Mouse (Mus musculus) urinary bladder, postnatal 0 days (tissue): ENCODE measurements around the gene Lrsam1. TPM values are rescaled to one million over a fixed set of nuclear protein-coding genes. Genes with fewer than 3 reads are reported as not detected.

Experiments used
- polyA plus RNA-seq: library from polyadenylated mRNA; unstranded; fragments of >200 nt; fragmentation: Nextera tagmentation; extraction: Ambion mirVana; gene quantifications from 2 replicates; pipeline ENCODE4 v1.2.1, GENCODE M21; 2015

Gene Lrsam1
- 5.2 and 6.7 TPM in 2 replicates for polyA plus RNA-seq

GRCm38 (mm10) chr2:32961192-32961995 lies at the start of gene Lrsam1, which contains the start of gene Rpl12:
TSS of gene Lrsam1 (minus strand) at chr2:32961614.
TSS of gene Rpl12 (plus strand) at chr2:32961559.

GRCm38 (mm10) chr2:32981725-32982271 lies 20.4 kb upstream of the Lrsam1 start, which contains the start of gene Slc2a8:
TSS of gene Slc2a8 (minus strand) at chr2:32982083.

GRCm38 (mm10) chr2:32875675-32876489 lies 85.5 kb downstream of the Lrsam1 start, which contains the start of gene Fam129b:
TSS of gene Fam129b (plus strand) at chr2:32876114.

Other genes starting within 250 kb of the Lrsam1 start
- gene Cdk9, start 248.5 kb downstream of the Lrsam1 start, polyA plus RNA-seq, result 52.3 and 52.9 TPM in 2 replicates
- gene Sh2d3c, start 240.6 kb downstream of the Lrsam1 start, polyA plus RNA-seq, result 6.2 and 6.9 TPM in 2 replicates
- not detected in 2 replicates for gene 6330409D20Rik, start 220.6 kb downstream of the Lrsam1 start, polyA plus RNA-seq
- 38.1 and 39.5 TPM in 2 replicates for gene Tor2a, start 204.4 kb downstream of the Lrsam1 start, polyA plus RNA-seq
- 0.06 TPM in 1 of 2 replicates, not detected in the other for gene Ttc16, start 186.0 kb downstream of the Lrsam1 start, polyA plus RNA-seq
- gene Ptrh1, start 185.8 kb downstream of the Lrsam1 start, polyA plus RNA-seq, result 6.1 and 7.4 TPM in 2 replicates
- gene Cfap157, start 177.2 kb downstream of the Lrsam1 start, polyA plus RNA-seq, result 1.4 and 2.1 TPM in 2 replicates
- gene Stxbp1, start 114.4 kb downstream of the Lrsam1 start, polyA plus RNA-seq, result 10.5 and 14.1 TPM in 2 replicates
- gene Fam129b, start 85.5 kb downstream of the Lrsam1 start, polyA plus RNA-seq, result 94.2 and 94.5 TPM in 2 replicates
- gene Rpl12, start 55 bp downstream of the Lrsam1 start, polyA plus RNA-seq, result 120 and 126 TPM in 2 replicates
- 12.2 and 13.6 TPM in 2 replicates for gene Slc2a8, start 20.5 kb upstream of the Lrsam1 start, polyA plus RNA-seq
- 3.7 and 5.1 TPM in 2 replicates for gene Garnl3, start 170.0 kb upstream of the Lrsam1 start, polyA plus RNA-seq